Mouse (Mus musculus): ENCODE results near the gene Sik2. TPM values are rescaled to one million over a fixed set of nuclear protein-coding genes. Genes with fewer than 3 reads are reported as not detected.

Gene Sik2
- polyA plus RNA-seq, 1 experiment = 6.4 TPM

DNA sequence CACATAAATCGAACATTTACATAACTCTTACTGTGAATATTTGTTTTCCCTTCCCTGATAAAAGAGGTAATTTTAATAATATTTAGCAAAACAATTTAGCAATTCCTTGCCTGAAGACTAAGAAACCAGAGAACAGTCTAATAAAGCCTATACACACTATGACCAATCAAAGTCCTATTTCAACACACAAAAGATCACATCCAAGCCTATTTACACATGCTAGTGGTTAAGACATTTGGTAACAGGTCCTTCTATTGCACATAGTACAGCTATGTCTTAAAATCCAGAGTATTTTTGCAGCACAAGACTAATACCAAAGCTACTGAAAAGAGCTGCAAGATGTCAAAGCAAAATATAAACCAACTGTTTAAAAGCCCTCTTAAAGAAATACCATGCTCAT is 4.8 kb downstream of the Sik2 start:
- WGBS = 76% methylated on average over 1 of the region's 1 CpGs

DNA sequence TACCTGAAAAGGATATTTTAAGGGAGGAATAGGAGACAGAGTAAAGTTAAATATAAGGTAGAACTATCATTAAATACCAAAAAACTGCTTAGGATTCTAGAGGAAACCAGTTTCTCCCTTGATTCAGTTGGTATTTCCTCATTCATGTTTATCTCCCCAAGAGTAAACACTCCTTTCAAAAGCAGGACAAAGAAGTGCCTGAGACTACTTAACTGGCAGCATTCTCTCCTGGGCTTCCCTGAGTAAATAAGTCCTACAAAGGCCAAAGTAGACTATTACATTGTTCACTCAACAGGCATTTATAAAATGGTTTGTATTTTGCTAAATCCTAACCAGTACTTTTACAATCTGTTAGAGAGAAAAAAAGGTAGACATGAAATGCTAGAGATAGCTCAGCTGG is 22.2 kb downstream of the Sik2 start:
- no peak for DNase-seq (ENCODE audit: low read depth, low spot score)

More for the DNA sequence above, 4.8 kb downstream of the Sik2 start:
- DNase-seq (ENCODE audit: low read depth, low spot score) = no peak

DNA sequence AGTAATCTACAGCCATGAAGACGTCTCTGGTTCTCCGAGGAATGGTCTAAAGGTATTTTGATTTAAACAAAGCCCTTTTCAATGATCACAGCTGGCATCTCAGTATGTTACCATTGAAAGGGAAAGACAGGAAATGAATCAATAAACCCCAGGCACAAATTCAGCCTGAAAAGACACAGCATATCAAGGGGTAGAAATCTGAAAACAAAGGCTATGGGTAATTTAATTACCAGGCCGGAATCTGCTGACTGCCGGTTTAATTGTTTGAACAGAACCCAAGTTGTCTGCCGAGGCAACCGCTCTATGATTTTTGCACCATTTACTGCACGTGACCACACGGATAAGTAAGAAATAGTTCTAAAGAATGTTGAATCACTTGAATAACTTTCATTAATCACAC is 22.8 kb downstream of the Sik2 start:
- whole genome bisulfite sequencing = 34% methylated on average over 8 of the region's 8 CpGs
- DNase-seq (ENCODE audit: low read depth, low spot score) = no peak

DNA sequence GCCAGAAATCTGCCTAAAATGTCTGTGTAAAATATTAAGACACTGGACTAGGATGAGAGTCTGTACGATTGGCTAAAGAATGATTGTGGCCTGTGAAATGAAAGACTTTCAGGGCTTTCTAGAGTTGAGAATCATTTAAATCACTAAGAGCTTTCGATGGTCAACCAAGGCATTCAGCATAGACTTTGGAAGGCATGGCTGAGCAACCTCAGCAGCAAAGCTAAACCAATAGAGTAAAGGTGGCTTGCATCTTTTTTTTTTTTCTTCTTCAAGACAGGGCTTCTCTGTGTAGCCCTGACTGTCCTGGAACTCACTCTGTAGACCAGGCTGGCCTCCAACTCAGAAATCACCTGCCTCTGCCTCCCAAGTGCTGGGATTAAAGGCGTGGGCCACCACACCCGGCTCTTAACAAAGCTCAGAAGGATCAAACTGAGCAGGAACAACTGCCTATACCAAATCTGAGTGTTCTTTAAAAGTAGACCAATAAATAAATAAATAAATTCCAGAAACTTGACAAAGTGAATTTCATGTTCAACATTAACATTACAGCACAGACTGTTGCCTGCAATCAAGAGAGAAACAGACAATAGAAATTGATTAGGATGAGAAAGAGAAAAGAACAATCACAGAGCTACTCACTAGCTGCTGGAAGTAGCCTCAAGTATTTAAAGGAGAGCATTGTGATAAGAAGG is 27.2 kb downstream of the Sik2 start:
- 87% methylated on average over 4 of the region's 4 CpGs for WGBS

DNA sequence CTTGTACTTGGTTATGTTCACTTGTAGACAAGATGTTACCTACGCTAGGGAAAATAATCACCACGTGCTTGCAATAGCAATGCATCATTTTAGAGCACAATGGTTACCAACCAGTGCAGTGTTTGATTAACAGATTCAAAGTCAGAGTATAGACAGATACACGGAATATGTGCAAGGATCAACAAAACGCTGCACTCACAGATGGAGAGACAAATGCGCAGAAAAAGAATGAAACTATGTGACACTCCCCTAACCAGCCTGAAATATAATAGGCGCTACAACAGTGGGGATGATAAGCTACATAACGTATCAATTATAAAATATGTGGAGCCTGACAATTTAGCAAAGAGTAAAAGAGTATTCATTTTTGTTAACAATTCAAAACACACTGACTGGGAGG is 34.2 kb downstream of the Sik2 start:
- no peak for DNase-seq (ENCODE audit: low read depth, low spot score)
- WGBS = 92% methylated on average over 7 of the region's 7 CpGs

More for the DNA sequence above, 27.2 kb downstream of the Sik2 start:
- DNase-seq (ENCODE audit: low read depth, low spot score) = no peak

DNA sequence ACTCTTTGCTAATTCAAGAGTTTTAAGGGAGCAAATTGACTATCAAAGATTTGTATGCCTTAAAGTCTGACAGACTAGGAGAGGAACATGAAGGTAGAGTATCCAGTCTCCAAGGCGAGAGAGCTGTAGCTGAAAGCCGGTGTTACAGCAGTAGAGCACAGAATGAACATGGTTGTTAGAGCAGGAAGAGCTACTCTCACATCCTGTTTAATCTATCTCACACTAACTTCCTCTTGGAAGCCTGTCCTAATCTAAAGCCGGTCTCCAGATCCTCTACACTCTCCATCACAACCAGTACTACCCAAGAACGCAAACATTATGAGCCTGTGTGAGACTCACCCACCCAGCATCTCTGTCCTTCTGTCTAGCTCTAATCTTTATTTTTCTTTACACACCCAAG is 38.5 kb downstream of the Sik2 start:
- WGBS = 70% methylated on average over 4 of the region's 4 CpGs
- no peak for DNase-seq (ENCODE audit: low read depth, low spot score)

DNA sequence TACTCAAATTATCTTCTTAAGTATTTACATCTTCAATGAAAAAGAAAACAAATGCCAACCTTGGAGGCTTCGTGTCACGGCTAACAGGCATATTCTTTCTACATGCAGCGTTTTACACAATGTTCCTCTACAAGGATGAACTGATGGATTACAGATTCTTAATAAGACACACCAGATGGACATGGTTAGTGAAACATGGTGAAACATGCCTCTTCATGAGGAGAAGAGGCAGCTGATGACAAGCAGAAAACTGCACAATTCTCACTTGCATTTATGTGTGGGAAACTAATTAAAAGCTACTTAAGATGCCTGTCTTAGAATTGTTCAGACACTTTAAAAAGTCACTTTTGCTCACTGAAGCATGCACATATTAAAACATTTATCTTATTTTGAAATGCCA is 39.6 kb downstream of the Sik2 start:
- WGBS = 89% methylated on average over 3 of the region's 3 CpGs

DNA sequence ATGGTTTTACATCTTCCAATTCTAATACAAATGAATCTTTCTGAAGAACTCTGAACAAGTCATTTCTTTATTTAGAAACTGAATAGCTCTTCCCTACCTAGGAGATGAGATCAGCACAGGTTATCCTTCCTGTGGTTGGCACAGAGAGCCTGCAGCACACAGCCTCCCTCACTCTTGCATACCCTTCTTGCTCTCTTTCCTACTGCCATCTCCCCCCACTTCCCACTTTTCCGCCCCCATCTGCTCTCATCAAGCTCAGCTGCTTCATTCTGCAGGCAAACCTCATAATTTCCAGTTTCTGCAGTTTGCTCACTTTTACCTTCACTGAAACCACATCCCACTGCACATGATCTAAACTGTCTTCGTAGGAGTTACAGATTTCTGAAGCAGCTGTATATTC is 42.6 kb downstream of the Sik2 start:
- 77% methylated on average over 2 of the region's 2 CpGs for WGBS
- no peak for DNase-seq (ENCODE audit: low read depth, low spot score)

More for the DNA sequence above, 39.6 kb downstream of the Sik2 start:
- no peak for DNase-seq (ENCODE audit: low read depth, low spot score)

DNA sequence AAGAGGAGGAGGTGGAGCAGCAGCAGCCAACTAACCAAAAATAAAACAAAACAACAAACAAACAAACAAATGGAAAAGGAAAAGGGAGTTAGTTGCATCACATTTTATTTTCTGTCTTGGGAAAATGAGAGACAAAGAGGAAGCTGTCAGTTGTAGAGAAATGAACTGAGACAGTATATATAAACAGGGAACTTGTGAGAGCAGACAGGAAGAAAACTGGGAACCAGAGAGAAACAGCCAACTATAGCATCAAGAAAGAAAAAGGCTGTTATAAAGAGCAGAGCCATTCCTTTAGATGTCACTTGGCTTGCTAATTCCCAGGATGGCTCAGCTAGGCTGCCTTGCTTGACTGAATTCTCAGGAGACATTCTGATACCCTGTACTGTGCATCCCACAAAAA is 43.5 kb downstream of the Sik2 start:
- DNase-seq (ENCODE audit: low read depth, low spot score) = no peak

DNA sequence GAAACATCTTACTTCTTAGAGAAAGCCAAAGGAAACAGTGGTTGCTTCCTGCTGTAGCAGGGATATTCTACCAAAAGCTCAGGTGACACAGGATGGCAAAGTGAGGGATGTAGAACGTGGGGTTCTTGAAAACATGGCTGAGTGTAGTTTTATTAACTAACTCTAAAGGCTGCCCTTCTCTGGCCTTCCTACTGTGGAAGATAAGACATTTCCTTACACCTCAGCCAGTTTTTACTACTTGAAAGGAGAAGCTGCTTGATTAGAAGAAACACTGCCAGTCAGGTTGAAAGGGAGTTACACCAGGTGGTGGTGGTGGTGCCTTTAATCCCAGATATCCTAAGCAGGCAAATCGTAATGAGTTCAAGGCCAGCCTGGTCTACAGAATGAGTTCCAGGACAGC is 44.0 kb downstream of the Sik2 start:
- DNase-seq (ENCODE audit: low read depth, low spot score) = no peak
- 75% methylated on average over 2 of the region's 2 CpGs for WGBS

DNA sequence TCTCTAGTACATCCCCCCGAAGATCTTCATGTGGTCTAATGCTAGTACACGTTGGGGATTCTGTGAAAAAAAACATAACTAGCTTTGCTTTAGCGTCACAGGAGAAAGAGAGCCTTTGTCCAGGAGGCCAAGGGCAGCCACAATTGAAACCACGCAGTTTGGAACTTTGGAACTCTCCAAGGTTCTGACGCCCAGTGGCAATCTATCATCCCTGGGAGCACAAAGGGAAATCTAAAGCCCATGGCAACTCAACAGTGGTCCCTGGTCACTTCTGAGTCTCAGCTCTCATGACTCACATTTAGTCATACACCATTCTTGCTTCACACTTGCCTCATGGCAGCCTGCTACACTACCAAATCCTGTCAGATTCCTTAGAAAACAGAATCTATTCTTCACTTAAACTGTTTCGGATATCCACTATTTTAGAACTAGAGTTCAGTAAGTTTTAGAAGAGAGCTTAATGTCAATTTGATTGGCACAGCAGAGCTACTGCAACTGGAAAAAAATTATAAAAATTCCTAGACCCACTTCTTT is 50.9 kb downstream of the Sik2 start:
- DNase-seq (ENCODE audit: low read depth, low spot score) = no peak
- WGBS = 61% methylated on average over 6 of the region's 6 CpGs

DNA sequence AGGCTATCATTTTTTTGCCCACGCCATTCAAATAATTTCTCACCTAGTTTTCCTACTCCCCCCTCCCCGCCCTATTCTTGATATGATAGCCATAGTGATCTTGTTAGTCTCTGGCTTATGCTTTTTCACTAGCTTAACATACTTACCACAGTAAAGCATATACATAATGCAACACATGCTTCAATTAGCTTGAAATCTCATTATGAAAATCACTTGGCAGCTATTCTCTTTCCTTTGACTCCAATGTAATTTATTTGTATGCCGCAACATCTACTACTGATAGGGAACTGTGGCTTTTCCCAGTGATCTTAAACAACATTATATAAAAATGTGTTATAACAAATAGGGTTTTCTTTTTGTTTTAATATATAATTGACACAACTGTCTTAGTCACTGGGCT is 53.7 kb downstream of the Sik2 start:
- 97% methylated on average over 3 of the region's 3 CpGs for WGBS
- DNase-seq (ENCODE audit: low read depth, low spot score) = no peak

DNA sequence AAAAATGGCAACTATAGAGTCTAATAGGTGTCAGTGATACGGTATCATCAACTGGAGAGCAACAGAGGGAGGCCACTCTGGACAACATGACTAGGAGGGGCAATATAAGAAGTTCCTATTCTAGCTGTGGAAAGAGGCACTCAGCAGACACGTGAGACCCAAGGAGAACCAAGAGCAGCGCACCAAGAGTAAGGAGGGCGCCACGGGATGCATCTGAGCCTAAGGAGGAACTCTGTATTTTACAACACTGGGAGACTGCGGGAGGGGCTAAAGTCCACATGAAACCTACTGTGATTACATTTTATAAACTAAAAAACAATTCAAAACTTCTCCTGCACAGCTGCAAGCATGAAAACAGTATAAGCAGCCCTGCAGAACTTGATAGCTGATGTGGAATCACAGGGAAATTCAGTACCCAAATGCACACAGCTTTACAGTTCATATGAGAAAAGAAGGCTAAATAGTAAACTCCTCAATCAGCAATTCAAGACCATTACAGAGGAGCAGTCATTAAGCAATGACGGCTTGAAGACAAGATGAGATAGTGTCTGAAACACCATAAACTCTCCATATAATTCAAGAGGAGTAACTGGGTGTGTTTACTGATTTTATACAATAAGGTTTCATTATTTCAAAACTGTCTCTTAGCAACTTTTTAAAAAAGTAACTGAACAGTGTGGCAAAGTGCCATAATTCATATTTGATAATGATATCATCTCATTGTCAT is 60.6 kb downstream of the Sik2 start:
- DNase-seq (ENCODE audit: low read depth, low spot score) = peak; percentile 18
- 36% methylated on average over 7 of the region's 7 CpGs for WGBS

DNA sequence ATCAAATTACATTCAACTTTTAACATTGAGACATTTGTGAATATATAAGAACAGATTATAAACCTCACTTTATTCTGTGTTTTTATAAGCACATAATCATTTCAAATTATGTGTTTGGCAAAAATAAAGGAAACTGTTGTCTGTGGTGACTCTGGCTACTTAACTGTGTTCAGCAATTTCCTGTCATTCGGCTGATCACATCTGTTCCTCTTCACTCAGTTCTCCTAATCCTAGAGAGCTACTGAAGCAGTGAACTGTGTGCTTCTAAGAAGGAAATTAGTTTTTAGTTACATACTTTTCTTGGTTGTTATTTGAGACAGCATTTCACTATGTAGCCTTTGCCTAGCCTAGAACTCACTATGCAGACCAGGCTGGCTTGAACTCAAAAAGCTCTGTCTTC is 62.5 kb downstream of the Sik2 start:
- DNase-seq (ENCODE audit: low read depth, low spot score) = no peak
- 53% methylated on average over 1 of the region's 1 CpGs for WGBS

DNA sequence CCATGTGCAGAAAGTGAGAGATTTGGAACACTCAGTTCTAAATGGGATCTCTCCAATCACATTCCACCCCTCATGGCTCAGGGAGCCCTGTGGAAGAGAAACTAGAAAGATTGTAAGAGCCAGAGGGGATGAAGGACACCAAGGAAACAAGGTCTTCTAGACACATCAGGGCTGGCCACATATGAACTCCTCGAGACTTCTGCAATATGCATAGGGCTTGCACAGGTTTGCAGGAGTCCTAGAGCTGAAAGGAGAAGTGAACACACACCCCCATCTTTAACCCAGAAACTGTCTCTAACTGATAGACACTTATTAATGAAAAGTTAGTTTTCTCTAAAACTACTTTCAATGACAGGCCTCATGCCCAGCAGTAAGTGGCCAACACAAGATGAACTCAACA is 64.0 kb downstream of the Sik2 start:
- 84% methylated on average over 1 of the region's 1 CpGs for WGBS
- no peak for DNase-seq (ENCODE audit: low read depth, low spot score)

DNA sequence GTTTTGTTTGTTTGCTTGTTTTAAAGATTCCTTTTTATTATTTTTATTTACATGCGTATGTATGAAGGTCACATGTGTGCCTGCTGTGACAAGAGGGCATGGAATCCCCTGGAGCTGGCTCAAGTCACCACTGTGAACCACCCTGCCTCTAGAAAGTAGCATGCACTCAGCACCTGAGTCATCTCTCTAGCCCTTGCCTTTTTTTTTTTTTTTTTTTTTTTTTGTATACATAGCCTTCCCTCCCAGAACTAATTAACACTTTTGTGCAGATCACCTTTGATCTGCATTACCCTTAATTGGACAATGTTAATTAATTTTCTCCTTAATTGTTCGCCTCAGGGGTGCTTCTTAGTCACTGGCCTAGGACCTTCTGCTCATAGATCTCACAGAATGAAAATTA is 66.2 kb downstream of the Sik2 start:
- WGBS = 96% methylated on average over 2 of the region's 2 CpGs

DNA sequence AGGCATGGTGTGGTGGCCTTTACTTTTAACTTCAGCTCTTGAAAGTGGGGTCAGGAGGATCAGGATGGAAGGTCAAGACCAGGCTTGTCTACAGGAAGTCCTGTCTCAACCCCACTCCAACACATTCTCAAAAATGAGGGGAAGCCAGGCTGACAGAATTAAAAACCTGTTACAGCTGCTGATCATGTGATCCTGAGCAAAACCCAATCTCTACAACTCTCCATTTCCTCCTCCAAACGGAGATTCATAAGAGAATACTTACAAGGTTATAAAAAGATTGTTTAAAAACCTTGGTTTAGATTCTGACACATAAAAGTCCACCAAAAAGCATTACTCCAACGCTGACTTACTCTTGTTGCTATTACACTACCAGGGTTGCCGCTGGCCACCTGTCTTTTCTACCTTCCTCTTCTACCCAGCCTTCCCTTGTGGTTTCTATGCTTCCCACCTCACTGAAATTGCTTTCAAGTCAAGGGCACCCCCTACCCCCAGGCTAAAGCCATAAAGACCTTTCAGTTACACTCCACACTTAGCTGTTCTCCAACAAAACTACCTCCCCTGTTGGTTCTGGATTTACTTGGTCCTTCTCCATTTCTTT is 67.0 kb downstream of the Sik2 start:
- 49% methylated on average over 3 of the region's 3 CpGs for WGBS
- no peak for DNase-seq (ENCODE audit: low read depth, low spot score)

More for the DNA sequence above, 66.2 kb downstream of the Sik2 start:
- DNase-seq (ENCODE audit: low read depth, low spot score) = no peak

DNA sequence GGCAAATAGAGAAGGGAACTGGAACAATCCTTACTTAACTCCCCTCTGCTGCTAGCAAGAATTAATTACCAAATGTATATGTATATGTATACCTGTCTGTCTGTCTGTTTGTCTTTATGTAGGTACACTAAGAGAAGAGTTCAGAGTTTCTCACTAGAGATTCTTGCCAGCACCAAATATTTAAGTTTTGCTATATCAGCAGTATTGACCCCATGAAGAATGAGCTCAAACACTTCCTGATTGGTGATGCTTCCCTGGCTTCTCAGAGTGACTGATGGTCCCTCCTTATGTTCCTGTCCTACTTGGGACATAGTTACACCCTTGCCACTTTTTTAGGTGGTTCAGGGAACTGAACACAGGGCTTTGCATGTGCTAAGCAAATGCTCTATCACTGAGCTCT is 78.9 kb downstream of the Sik2 start:
- no peak for DNase-seq (ENCODE audit: low read depth, low spot score)

DNA sequence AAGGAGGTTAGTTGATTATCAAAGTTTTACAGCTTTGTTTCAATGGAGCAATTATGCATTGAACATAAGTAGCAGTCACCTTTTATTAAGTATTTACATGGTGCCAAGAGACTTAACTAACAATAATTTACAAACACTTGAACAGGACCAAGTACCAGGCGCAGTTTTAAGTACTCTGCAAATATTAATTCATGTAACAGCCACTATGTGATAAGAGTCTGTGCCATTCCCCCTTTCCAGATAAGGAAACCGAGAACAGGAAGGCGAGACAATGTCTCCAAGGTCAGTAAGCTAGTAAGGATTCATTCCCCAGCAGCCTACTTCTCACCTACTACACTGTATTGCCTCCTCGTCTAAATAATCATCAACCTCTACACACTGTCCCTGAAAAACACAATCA is 83.1 kb downstream of the Sik2 start:
- 52% methylated on average over 4 of the region's 4 CpGs for WGBS
- no peak for DNase-seq (ENCODE audit: low read depth, low spot score)

DNA sequence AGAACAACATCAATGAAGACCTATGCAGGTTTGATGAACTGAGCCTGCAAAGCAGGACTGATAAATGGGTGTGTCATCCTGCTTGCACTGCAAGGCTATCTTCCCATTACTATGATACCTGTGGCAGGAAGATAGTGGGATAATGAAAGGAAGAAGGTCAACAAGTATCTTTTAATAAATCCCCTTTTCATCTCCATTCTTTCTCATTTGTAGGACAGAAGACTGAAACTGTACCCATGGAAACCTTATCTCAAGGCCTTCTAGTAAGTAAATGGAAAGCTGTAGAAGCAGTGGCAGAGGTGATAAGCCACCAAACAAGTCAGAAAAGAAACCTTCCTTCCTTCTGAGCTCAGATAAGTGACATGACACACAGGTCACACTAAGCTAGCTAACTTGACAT is 84.4 kb downstream of the Sik2 start:
- no peak for DNase-seq (ENCODE audit: low read depth, low spot score)
